Mouse (Mus musculus): ENCODE results near the gene Cd28. TPM values are rescaled to one million over a fixed set of nuclear protein-coding genes. Genes with fewer than 3 reads are reported as not detected.

The Cd28 gene
- polyA plus RNA-seq, 1 experiment from 2014 or later = 0.18 TPM

DNA sequence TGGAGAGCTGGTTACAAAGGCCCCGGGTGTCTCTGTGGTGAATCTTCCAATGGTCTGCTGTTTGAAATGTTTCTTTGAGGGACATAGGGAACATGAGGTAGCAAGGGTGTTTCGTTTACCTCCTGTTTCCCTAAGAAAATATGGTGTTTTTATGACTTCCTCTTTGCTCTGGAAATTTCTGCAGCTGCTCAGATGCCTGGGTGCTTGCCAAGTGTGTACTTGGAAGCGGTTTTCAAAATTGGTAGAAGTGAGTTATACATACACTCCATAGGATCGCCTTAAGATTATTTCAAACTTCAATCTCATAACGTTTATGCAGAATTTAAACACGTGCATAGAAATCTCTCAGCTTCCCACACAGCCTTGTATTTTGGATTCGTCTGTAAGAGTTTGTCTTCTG is 29.1 kb downstream of the Cd28 start:
- no peaks in the 10 kb centered on the region for H3K27me3 ChIP-seq (ENCODE audit: control insufficient read depth, insufficient read depth, low read length)
- ATAC-seq (replicated peaks; ENCODE audit: insufficient number of reproducible peaks, low FRiP score, low TSS enrichment, low read depth) = no peak
- H3K27ac ChIP-seq (replicated peaks; ENCODE audit: low read depth, low read length) = no peak overlapping the region
- no peak overlapping the region for H3K4me2 ChIP-seq (ENCODE audit: low read depth, low read length)
- no peak overlapping the region for H3K9ac ChIP-seq (replicated peaks; ENCODE audit: low read length)
- H3K9me3 ChIP-seq (replicated peaks; ENCODE audit: control insufficient read depth, low read length) = no peaks in the 10 kb centered on the region
- no peaks in the 10 kb centered on the region for H3K36me3 ChIP-seq (replicated peaks; ENCODE audit: control insufficient read depth, insufficient read depth, low read depth, low read length)
- no peaks in the 10 kb centered on the region for H3K4me1 ChIP-seq (ENCODE audit: control insufficient read depth, insufficient read depth, low read length)
- H3K4me3 ChIP-seq (ENCODE audit: low read depth, low read length) = no peak overlapping the region
- WGBS = 79% methylated on average over 7 of the region's 7 CpGs
- no peak for DNase-seq (ENCODE audit: low spot score)

DNA sequence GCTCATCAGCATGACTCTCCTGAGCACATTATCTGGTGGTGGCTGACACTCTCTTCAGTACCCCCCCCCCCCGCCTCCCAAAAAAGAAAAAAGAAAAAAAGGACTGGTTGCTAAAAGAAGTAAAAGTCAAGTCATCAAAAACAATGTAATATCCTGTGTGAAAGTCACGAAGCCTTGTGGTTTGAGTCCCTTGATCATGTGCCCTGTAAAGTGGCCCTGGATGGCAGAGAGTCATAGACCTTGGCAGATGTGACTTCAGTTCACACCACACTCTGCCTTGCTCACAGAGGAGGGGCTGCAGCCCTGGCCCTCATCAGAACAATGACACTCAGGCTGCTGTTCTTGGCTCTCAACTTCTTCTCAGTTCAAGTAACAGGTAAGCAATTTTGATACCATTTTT is 29.6 kb downstream of the Cd28 start:
- H3K4me3 ChIP-seq (ENCODE audit: low read depth, low read length) = no peak overlapping the region
- H3K27ac ChIP-seq (replicated peaks; ENCODE audit: low read depth, low read length) = no peak overlapping the region
- H3K9me3 ChIP-seq (replicated peaks; ENCODE audit: control insufficient read depth, low read length) = no peaks in the 10 kb centered on the region
- 48% methylated on average over 2 of the region's 2 CpGs for WGBS
- H3K27me3 ChIP-seq (ENCODE audit: control insufficient read depth, insufficient read depth, low read length) = no peaks in the 10 kb centered on the region
- ATAC-seq (replicated peaks; ENCODE audit: insufficient number of reproducible peaks, low FRiP score, low TSS enrichment, low read depth) = no peak
- no peak overlapping the region for H3K4me2 ChIP-seq (ENCODE audit: low read depth, low read length)
- H3K36me3 ChIP-seq (replicated peaks; ENCODE audit: control insufficient read depth, insufficient read depth, low read depth, low read length) = no peaks in the 10 kb centered on the region
- H3K4me1 ChIP-seq (ENCODE audit: control insufficient read depth, insufficient read depth, low read length) = no peaks in the 10 kb centered on the region
- H3K9ac ChIP-seq (replicated peaks; ENCODE audit: low read length) = no peak overlapping the region
- DNase-seq (ENCODE audit: low spot score) = no peak

DNA sequence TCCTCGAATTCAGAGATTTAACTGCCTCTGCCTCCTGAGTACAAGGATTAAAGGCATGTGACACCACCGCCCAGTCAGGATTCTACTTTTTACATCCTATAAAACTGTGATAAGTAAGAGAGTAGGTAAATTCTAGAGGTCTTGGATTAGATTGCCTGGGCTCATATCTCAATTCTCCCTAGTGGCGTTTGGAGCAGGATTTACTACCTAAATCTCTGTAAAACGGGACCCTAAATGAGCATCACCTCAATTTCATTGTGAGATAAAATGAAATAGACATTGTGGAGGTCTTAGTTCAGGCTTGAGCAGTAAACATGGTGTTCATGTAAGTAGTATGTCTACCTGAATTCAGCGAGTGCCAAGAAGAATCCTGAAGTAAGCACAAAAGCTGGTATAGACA is 30.3 kb downstream of the Cd28 start:
- 88% methylated on average over 5 of the region's 5 CpGs for WGBS
- Histone ChIP-seq H3K27me3 (ENCODE audit: control insufficient read depth, insufficient read depth, low read length) (no peaks in the 10 kb centered on the region), H3K36me3 (replicated peaks; ENCODE audit: control insufficient read depth, insufficient read depth, low read depth, low read length) (no peaks in the 10 kb centered on the region), H3K9ac (replicated peaks; ENCODE audit: low read length) (no peak overlapping the region), H3K4me3 (ENCODE audit: low read depth, low read length) (no peak overlapping the region), H3K4me1 (ENCODE audit: control insufficient read depth, insufficient read depth, low read length) (no peaks in the 10 kb centered on the region), H3K9me3 (replicated peaks; ENCODE audit: control insufficient read depth, low read length) (no peaks in the 10 kb centered on the region), H3K4me2 (ENCODE audit: low read depth, low read length) (no peak overlapping the region), H3K27ac (replicated peaks; ENCODE audit: low read depth, low read length) (no peak overlapping the region)
- no peak for ATAC-seq (replicated peaks; ENCODE audit: insufficient number of reproducible peaks, low FRiP score, low TSS enrichment, low read depth)
- DNase-seq (ENCODE audit: low spot score) = no peak

DNA sequence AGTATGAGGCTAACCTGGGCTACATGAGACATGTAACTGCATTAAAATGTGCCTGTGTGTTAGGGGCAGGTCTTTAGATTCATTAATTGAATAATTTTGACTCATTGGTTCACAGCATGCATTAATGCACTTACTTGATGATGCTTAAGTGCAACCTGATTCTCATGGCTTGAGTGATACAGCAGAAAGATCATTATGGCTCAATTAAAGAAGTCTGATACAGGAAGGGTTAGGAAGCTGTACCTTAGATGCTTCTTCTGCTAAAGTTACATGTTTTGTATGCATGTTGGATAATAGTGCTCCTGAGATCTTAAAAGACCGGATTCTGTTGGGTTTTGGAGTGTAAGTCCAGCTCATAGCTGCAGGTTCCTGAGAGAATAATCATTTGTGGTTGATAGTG is 31.7 kb downstream of the Cd28 start:
- Histone ChIP-seq H3K9ac (replicated peaks; ENCODE audit: low read length) (no peak overlapping the region), H3K27ac (replicated peaks; ENCODE audit: low read depth, low read length) (no peak overlapping the region), H3K4me1 (ENCODE audit: control insufficient read depth, insufficient read depth, low read length) (no peaks in the 10 kb centered on the region), H3K27me3 (ENCODE audit: control insufficient read depth, insufficient read depth, low read length) (no peaks in the 10 kb centered on the region), H3K36me3 (replicated peaks; ENCODE audit: control insufficient read depth, insufficient read depth, low read depth, low read length) (no peaks in the 10 kb centered on the region), H3K4me2 (ENCODE audit: low read depth, low read length) (no peak overlapping the region), H3K9me3 (replicated peaks; ENCODE audit: control insufficient read depth, low read length) (no peaks in the 10 kb centered on the region), H3K4me3 (ENCODE audit: low read depth, low read length) (no peak overlapping the region)
- DNase-seq (ENCODE audit: low spot score) = no peak
- no peak for ATAC-seq (replicated peaks; ENCODE audit: insufficient number of reproducible peaks, low FRiP score, low TSS enrichment, low read depth)
- WGBS = 81% methylated on average over 1 of the region's 1 CpGs

DNA sequence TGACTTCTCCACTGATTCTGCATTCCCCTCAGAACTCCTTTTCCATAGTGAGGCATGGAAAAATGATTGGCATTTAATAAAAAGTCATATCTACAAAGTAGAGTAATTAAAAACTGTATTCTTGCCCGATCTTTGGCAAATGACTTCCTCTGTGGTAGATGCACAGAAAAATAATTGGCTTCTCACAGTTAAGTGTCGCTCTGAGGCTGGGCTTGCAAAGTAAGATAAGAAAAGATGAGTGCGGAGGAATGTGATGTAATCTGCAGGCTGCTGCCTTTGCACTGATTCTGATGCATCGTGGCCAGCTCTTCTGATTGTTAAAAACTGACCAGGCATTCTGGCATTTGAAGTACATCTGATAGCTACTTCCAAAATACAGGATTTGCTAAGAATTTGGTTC is 32.3 kb downstream of the Cd28 start:
- H3K9me3 ChIP-seq (replicated peaks; ENCODE audit: control insufficient read depth, low read length) = no peaks in the 10 kb centered on the region
- no peaks in the 10 kb centered on the region for H3K4me1 ChIP-seq (ENCODE audit: control insufficient read depth, insufficient read depth, low read length)
- no peak overlapping the region for H3K9ac ChIP-seq (replicated peaks; ENCODE audit: low read length)
- DNase-seq (ENCODE audit: low spot score) = no peak
- H3K4me2 ChIP-seq (ENCODE audit: low read depth, low read length) = no peak overlapping the region
- WGBS = 89% methylated on average over 4 of the region's 4 CpGs
- H3K27ac ChIP-seq (replicated peaks; ENCODE audit: low read depth, low read length) = no peak overlapping the region
- no peak for ATAC-seq (replicated peaks; ENCODE audit: insufficient number of reproducible peaks, low FRiP score, low TSS enrichment, low read depth)
- no peaks in the 10 kb centered on the region for H3K36me3 ChIP-seq (replicated peaks; ENCODE audit: control insufficient read depth, insufficient read depth, low read depth, low read length)
- no peaks in the 10 kb centered on the region for H3K27me3 ChIP-seq (ENCODE audit: control insufficient read depth, insufficient read depth, low read length)
- no peak overlapping the region for H3K4me3 ChIP-seq (ENCODE audit: low read depth, low read length)

DNA sequence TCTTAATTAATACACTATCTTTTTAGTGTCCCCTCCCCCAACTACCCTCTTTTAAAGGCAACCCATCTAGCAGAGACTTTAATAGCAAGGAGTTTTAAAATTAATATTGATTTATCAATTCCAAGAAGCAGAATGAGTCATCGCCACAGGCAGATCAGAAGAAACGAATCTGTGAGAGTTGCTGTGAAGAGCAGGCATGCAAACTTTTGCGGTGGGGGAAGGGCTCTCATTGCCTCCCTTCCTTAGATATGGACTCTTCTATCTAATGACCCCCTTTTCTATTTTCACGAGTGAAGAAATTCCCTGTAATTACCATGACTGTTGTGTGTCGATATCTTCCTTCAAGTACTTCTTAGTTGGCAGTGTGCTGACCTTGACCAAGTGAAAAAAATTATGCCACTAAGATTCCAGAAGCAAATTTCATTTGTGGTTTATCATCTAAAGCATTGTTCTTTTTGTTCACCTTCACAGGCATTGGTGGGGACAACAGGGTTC is 32.8 kb downstream of the Cd28 start:
- Histone ChIP-seq H3K27ac (replicated peaks; ENCODE audit: low read depth, low read length) (no peak overlapping the region), H3K36me3 (replicated peaks; ENCODE audit: control insufficient read depth, insufficient read depth, low read depth, low read length) (no peaks in the 10 kb centered on the region), H3K4me1 (ENCODE audit: control insufficient read depth, insufficient read depth, low read length) (no peaks in the 10 kb centered on the region), H3K9me3 (replicated peaks; ENCODE audit: control insufficient read depth, low read length) (no peaks in the 10 kb centered on the region), H3K4me2 (ENCODE audit: low read depth, low read length) (no peak overlapping the region), H3K9ac (replicated peaks; ENCODE audit: low read length) (no peak overlapping the region), H3K27me3 (ENCODE audit: control insufficient read depth, insufficient read depth, low read length) (no peaks in the 10 kb centered on the region), H3K4me3 (ENCODE audit: low read depth, low read length) (no peak overlapping the region)
- DNase-seq (ENCODE audit: low spot score) (no peak), ATAC-seq (replicated peaks; ENCODE audit: insufficient number of reproducible peaks, low FRiP score, low TSS enrichment, low read depth) (no peak)
- WGBS = 77% methylated on average over 5 of the region's 5 CpGs

DNA sequence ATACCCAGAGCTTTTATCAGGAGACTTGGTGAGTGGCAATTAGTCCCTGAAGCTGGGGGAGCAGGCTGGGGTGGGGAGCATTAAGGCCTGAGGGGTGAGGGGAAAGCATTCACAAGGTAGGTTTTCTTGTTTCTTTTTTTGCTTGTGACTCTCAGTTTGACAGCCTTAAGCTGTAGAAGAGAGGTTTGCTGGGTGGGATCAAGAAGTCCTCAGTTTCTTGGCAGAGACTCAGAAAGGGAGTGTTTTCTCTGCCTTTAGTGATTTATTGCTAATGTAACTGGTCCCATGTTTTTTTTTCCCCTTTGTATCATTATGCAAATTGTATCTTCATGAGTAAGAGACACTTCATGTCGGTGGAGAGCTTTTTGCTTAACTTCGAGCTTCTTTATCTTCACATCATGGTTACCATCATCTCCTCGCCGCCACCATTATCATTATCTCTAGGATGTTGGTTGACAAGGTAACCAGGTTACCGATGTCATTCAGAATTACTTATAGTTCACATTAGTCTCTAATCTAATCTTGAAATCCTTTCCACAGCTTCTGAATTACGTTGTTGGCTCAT is 33.7 kb downstream of the Cd28 start:
- Histone ChIP-seq H3K4me1 (ENCODE audit: control insufficient read depth, insufficient read depth, low read length) (no peaks in the 10 kb centered on the region), H3K9ac (replicated peaks; ENCODE audit: low read length) (no peak overlapping the region), H3K9me3 (replicated peaks; ENCODE audit: control insufficient read depth, low read length) (no peaks in the 10 kb centered on the region), H3K4me3 (ENCODE audit: low read depth, low read length) (no peak overlapping the region), H3K4me2 (ENCODE audit: low read depth, low read length) (no peak overlapping the region), H3K27me3 (ENCODE audit: control insufficient read depth, insufficient read depth, low read length) (no peaks in the 10 kb centered on the region), H3K36me3 (replicated peaks; ENCODE audit: control insufficient read depth, insufficient read depth, low read depth, low read length) (no peaks in the 10 kb centered on the region), H3K27ac (replicated peaks; ENCODE audit: low read depth, low read length) (no peak overlapping the region)
- DNase-seq (ENCODE audit: low spot score) = no peak
- 90% methylated on average over 6 of the region's 6 CpGs for WGBS
- ATAC-seq (replicated peaks; ENCODE audit: insufficient number of reproducible peaks, low FRiP score, low TSS enrichment, low read depth) = no peak

DNA sequence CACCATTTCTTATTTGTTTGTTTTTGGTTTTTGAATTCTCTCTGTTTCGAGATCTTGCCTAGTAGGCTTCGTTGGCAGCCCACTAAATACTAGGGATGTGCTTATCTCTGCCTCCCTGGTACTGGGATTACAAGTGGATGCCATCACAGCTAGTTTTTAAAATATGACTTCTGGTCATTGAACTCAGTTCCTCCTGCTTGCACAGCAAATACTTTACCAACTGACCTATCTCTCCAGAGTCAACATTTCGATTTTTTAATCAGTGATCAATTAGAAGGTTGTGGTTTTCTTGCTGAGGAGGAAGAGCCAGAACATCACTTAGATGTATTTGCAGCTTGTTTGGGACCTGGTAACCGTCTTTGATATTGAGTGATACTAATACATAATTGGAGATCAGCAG is 34.4 kb downstream of the Cd28 start:
- no peak overlapping the region for H3K9ac ChIP-seq (replicated peaks; ENCODE audit: low read length)
- H3K4me1 ChIP-seq (ENCODE audit: control insufficient read depth, insufficient read depth, low read length) = no peaks in the 10 kb centered on the region
- no peak overlapping the region for H3K4me3 ChIP-seq (ENCODE audit: low read depth, low read length)
- H3K9me3 ChIP-seq (replicated peaks; ENCODE audit: control insufficient read depth, low read length) = no peaks in the 10 kb centered on the region
- no peaks in the 10 kb centered on the region for H3K27me3 ChIP-seq (ENCODE audit: control insufficient read depth, insufficient read depth, low read length)
- no peaks in the 10 kb centered on the region for H3K36me3 ChIP-seq (replicated peaks; ENCODE audit: control insufficient read depth, insufficient read depth, low read depth, low read length)
- ATAC-seq (replicated peaks; ENCODE audit: insufficient number of reproducible peaks, low FRiP score, low TSS enrichment, low read depth) = no peak
- DNase-seq (ENCODE audit: low spot score) = no peak
- no peak overlapping the region for H3K4me2 ChIP-seq (ENCODE audit: low read depth, low read length)
- H3K27ac ChIP-seq (replicated peaks; ENCODE audit: low read depth, low read length) = no peak overlapping the region
- WGBS = 88% methylated on average over 4 of the region's 4 CpGs

All from embryonic facial prominence, embryonic 11.5 days (tissue).